Comparison of ENCODE assay signal across 9 mouse cellular contexts in genomic region chr12:99153664-99154063, GRCm38 (mm10).
A peak's percentile ranks its signal among the peaks of the same experiment; 100 is the strongest.
DNase-seq lines count a peak whose midpoint lies in the region; ATAC-seq and TF ChIP-seq lines count a peak whose summit lies in the region.
"Had no signal": no experiment of that assay in that cellular context is flagged by ENCODE, and none has a peak within 500 bp of the region (broad histone marks: within the 10 kb centered on the region; RNA-seq: fewer than 3 reads in every experiment).

No protein-coding gene starts in this region.

- TF ChIP-seq EP300 in liver, postnatal 0 days (IDR thresholded peaks at IDR 0.05; ENCODE audit: low read depth) = no peak

- H3K9me3 ChIP-seq in liver, postnatal 0 days (ENCODE audit: low read length) = no peaks in the 10 kb centered on the region
- 0 out of 2 replicates have a peak, but pooled peaks cover 12% of the 10 kb centered on the region for H3K9me3 ChIP-seq in embryonic facial prominence, embryonic 14.5 days (ENCODE audit: control insufficient read depth, low read length)
- peaks cover 5% of the 10 kb centered on the region; the same call in 1 of the 2 replicates for H3K9me3 ChIP-seq in limb, embryonic 14.5 days (ENCODE audit: control insufficient read depth, low read length)
- H3K9me3 ChIP-seq in stomach, embryonic 14.5 days (ENCODE audit: control insufficient read depth, low read depth, low read length) = no peaks in the 10 kb centered on the region; the same call in 1 of the 2 replicates

- TF ChIP-seq POLR2A in limb, embryonic 14.5 days (IDR thresholded peaks at IDR 0.05; ENCODE audit: borderline replicate concordance, extremely low read depth, insufficient read depth, insufficient read length) = no peak

- H3K9ac ChIP-seq in liver, postnatal 0 days (replicated peaks) = no peak overlapping the region
- no peak overlapping the region for H3K9ac ChIP-seq in embryonic facial prominence, embryonic 14.5 days (ENCODE audit: low read depth, low read length)
- H3K9ac ChIP-seq in limb, embryonic 14.5 days (ENCODE audit: low read depth, low read length, severe bottlenecking) = no peak overlapping the region; the same call in 1 of the 2 replicates
- no peak overlapping the region for H3K9ac ChIP-seq in stomach, embryonic 14.5 days (replicated peaks; ENCODE audit: low read depth, low read length)

- peak; percentile 26 for DNase-seq in liver
- no peak for DNase-seq in liver, postnatal 0 days
- DNase-seq in embryonic facial prominence, embryonic 14.5 days (ENCODE audit: low spot score) = peak; percentile 48
- DNase-seq in limb, embryonic 14.5 days (ENCODE audit: low spot score) = peak; percentile 51
- no peak for DNase-seq in urinary bladder, postnatal 10 days (ENCODE audit: low spot score)
- DNase-seq in left cerebral cortex, adult 18-20 months (ENCODE audit: low spot score in 2 of 2) = no peak
- DNase-seq in left cerebral cortex, adult 8-10 months (ENCODE audit: low spot score in 2 of 2) = no peak
- DNase-seq: gastrocnemius, postnatal 25 days had no signal

- no peak overlapping the region for H3K27ac ChIP-seq in liver, postnatal 0 days (ENCODE audit: low read depth)
- H3K27ac ChIP-seq in embryonic facial prominence, embryonic 14.5 days (replicated peaks; ENCODE audit: low read depth, low read length) = no peak overlapping the region
- H3K27ac ChIP-seq in limb, embryonic 14.5 days (replicated peaks; ENCODE audit: low read depth, low read length) = no peak overlapping the region
- no peak overlapping the region for H3K27ac ChIP-seq in stomach, embryonic 14.5 days (ENCODE audit: low read length)

- H3K4me1 ChIP-seq in liver, postnatal 0 days (ENCODE audit: insufficient read depth) = no peaks in the 10 kb centered on the region
- H3K4me1 ChIP-seq in embryonic facial prominence, embryonic 14.5 days (ENCODE audit: control insufficient read depth, insufficient read depth, low read length) = no peaks in the 10 kb centered on the region
- peaks cover 10% of the 10 kb centered on the region for H3K4me1 ChIP-seq in limb, embryonic 14.5 days (ENCODE audit: control insufficient read depth, insufficient read depth, low read length)
- 0 out of 2 replicates have a peak, but pooled peaks cover 3% of the 10 kb centered on the region for H3K4me1 ChIP-seq in stomach, embryonic 14.5 days (ENCODE audit: control insufficient read depth, insufficient read depth, low read length)

- 70% methylated on average over 10 of the region's 10 CpGs for WGBS in liver, postnatal 0 days (ENCODE audit: insufficient replicate concordance)
- WGBS in embryonic facial prominence, embryonic 14.5 days = 39% methylated on average over 10 of the region's 10 CpGs
- WGBS in limb, embryonic 14.5 days = 17% methylated on average over 10 of the region's 10 CpGs
- WGBS in stomach, embryonic 14.5 days = 41% methylated on average over 10 of the region's 10 CpGs

- H3K36me3 ChIP-seq in liver, postnatal 0 days (replicated peaks; ENCODE audit: insufficient read depth, low read length) = no peaks in the 10 kb centered on the region
- no peaks in the 10 kb centered on the region for H3K36me3 ChIP-seq in embryonic facial prominence, embryonic 14.5 days (ENCODE audit: control insufficient read depth, insufficient read depth, low read length)
- H3K36me3 ChIP-seq in limb, embryonic 14.5 days (ENCODE audit: control insufficient read depth, insufficient read depth, low read length) = no peaks in the 10 kb centered on the region
- H3K36me3 ChIP-seq in stomach, embryonic 14.5 days (ENCODE audit: control insufficient read depth, insufficient read depth, low read length) = no peaks in the 10 kb centered on the region

- no peak overlapping the region for H3K4me3 ChIP-seq in liver, postnatal 0 days (ENCODE audit: low read depth, low read length)
- no peak overlapping the region for H3K4me3 ChIP-seq in embryonic facial prominence, embryonic 14.5 days (ENCODE audit: low read depth, low read length)
- H3K4me3 ChIP-seq in limb, embryonic 14.5 days (replicated peaks; ENCODE audit: low read length) = no peak overlapping the region
- no peak overlapping the region for H3K4me3 ChIP-seq in stomach, embryonic 14.5 days (ENCODE audit: low read depth, low read length)

- no peak for TF ChIP-seq CTCF in liver, postnatal 0 days (IDR thresholded peaks at IDR 0.05; ENCODE audit: low read depth)

- no peak overlapping the region for H3K4me2 ChIP-seq in liver, postnatal 0 days (ENCODE audit: low read depth, low read length)
- H3K4me2 ChIP-seq in embryonic facial prominence, embryonic 14.5 days (ENCODE audit: low read depth, low read length) = no peak overlapping the region
- H3K4me2 ChIP-seq in limb, embryonic 14.5 days (replicated peaks; ENCODE audit: low read depth, low read length, severe bottlenecking) = peak overlapping the region; percentile 30
- H3K4me2 ChIP-seq in stomach, embryonic 14.5 days (replicated peaks; ENCODE audit: low read depth, low read length) = no peak overlapping the region

- no peak for ATAC-seq in liver, postnatal 0 days
- ATAC-seq in embryonic facial prominence, embryonic 14.5 days (ENCODE audit: low read depth) = no peak
- no peak for ATAC-seq in limb, embryonic 14.5 days (ENCODE audit: low FRiP score, low read depth)
- peak; percentile 42; the same call in 1 of the 2 replicates for ATAC-seq in stomach, embryonic 14.5 days (ENCODE audit: insufficient number of reproducible peaks, insufficient read depth, low FRiP score, low read depth)

- H3K27me3 ChIP-seq in liver, postnatal 0 days (ENCODE audit: insufficient read depth, low read length) = no peaks in the 10 kb centered on the region
- no peaks in the 10 kb centered on the region for H3K27me3 ChIP-seq in embryonic facial prominence, embryonic 14.5 days (replicated peaks; ENCODE audit: control insufficient read depth, insufficient read depth, low read length)
- H3K27me3 ChIP-seq in limb, embryonic 14.5 days (ENCODE audit: control insufficient read depth, insufficient read depth, low read length) = no peaks in the 10 kb centered on the region
- no peaks in the 10 kb centered on the region for H3K27me3 ChIP-seq in stomach, embryonic 14.5 days (ENCODE audit: control insufficient read depth, insufficient read depth, low read length)

Comparison
In these comparisons a context has a peak if more than half of its experiments do, and no peak if none do; other contexts are left out.
1. DNase-seq: peak in liver (single experiment), embryonic facial prominence, embryonic 14.5 days (single experiment) and limb, embryonic 14.5 days (single experiment); none in liver, postnatal 0 days (single experiment), urinary bladder, postnatal 10 days (single experiment), left cerebral cortex, adult 18-20 months (0 of 2) and left cerebral cortex, adult 8-10 months (0 of 2).